Mouse (Mus musculus): ENCODE results near the gene Rpf2. TPM values are rescaled to one million over a fixed set of nuclear protein-coding genes. Genes with fewer than 3 reads are reported as not detected.

Rpf2 gene
- polyA plus RNA-seq, 1 experiment from 2014 or later, result 36.6 TPM

GRCm38 (mm10) chr10:40257414-40258255 lies 10.8 kb upstream of the Rpf2 start, which contains the start of gene Gtf3c6:
Gene Gtf3c6 (minus strand): TSS chr10:40258108.
- ATAC-seq, result peak; percentile 77
- H3K9me3 ChIP-seq (ENCODE audit: control insufficient read depth), result no peaks in the 10 kb centered on the region
- peaks cover 15% of the 10 kb centered on the region for H3K36me3 ChIP-seq (ENCODE audit: control insufficient read depth, insufficient read depth)
- no peak; the same call in 1 of the 2 replicates for TF ChIP-seq CTCF (IDR thresholded peaks at IDR 0.05; ENCODE audit: low read depth)
- peak within 1 kb of the TSS; percentile 76 for H3K9ac ChIP-seq (ENCODE audit: low read depth, low read length)
- WGBS, result under 1% methylated on average over 43 of the region's 43 CpGs
- H3K27me3 ChIP-seq (replicated peaks; ENCODE audit: control insufficient read depth, insufficient read depth, low read length), result no peaks in the 10 kb centered on the region
- H3K27ac ChIP-seq (ENCODE audit: low read depth, low read length), result peak within 1 kb of the TSS; percentile 86
- H3K4me1 ChIP-seq (replicated peaks; ENCODE audit: control insufficient read depth, insufficient read depth, low read length), result no peaks in the 10 kb centered on the region
- peak within 1 kb of the TSS; percentile 84 for H3K4me2 ChIP-seq (replicated peaks; ENCODE audit: low read depth)
- peak within 1 kb of the TSS; percentile 95 for H3K4me3 ChIP-seq (ENCODE audit: low read depth, low read length)

- Histone ChIP-seq H3K4me2 (replicated peaks; ENCODE audit: low read depth) (peak overlapping the region; percentile 84), H3K27ac (ENCODE audit: low read depth, low read length) (no peak overlapping the region; the same call in 1 of the 2 replicates), H3K4me1 (replicated peaks; ENCODE audit: control insufficient read depth, insufficient read depth, low read length) (no peaks in the 10 kb centered on the region), H3K9ac (ENCODE audit: low read depth, low read length) (peak overlapping the region; percentile 76), H3K36me3 (ENCODE audit: control insufficient read depth, insufficient read depth) (peaks cover 18% of the 10 kb centered on the region), H3K9me3 (ENCODE audit: control insufficient read depth) (no peaks in the 10 kb centered on the region), H3K27me3 (replicated peaks; ENCODE audit: control insufficient read depth, insufficient read depth, low read length) (no peaks in the 10 kb centered on the region), H3K4me3 (ENCODE audit: low read depth, low read length) (peak overlapping the region; percentile 95)
- WGBS, result under 1% methylated on average over 5 of the region's 5 CpGs
- peak; percentile 44 for ATAC-seq
- TF ChIP-seq CTCF (IDR thresholded peaks at IDR 0.05; ENCODE audit: low read depth), result no peak
Measured at GRCm38 (mm10) chr10:40256716-40257115, 9.9 kb upstream of the Rpf2 start.

GRCm38 (mm10) chr10:40250969-40251368 lies 4.1 kb upstream of the Rpf2 start:
- H3K9me3 ChIP-seq (ENCODE audit: control insufficient read depth), result no peaks in the 10 kb centered on the region
- no peak for ATAC-seq
- no peak overlapping the region for H3K27ac ChIP-seq (ENCODE audit: low read depth, low read length)
- H3K36me3 ChIP-seq (ENCODE audit: control insufficient read depth, insufficient read depth), result peaks cover 45% of the 10 kb centered on the region
- H3K4me2 ChIP-seq (replicated peaks; ENCODE audit: low read depth), result no peak overlapping the region
- no peaks in the 10 kb centered on the region for H3K27me3 ChIP-seq (replicated peaks; ENCODE audit: control insufficient read depth, insufficient read depth, low read length)
- TF ChIP-seq CTCF (IDR thresholded peaks at IDR 0.05; ENCODE audit: low read depth), result no peak
- no peak overlapping the region for H3K4me3 ChIP-seq (ENCODE audit: low read depth, low read length)
- 0 out of 2 replicates have a peak, but pooled peaks cover 7% of the 10 kb centered on the region for H3K4me1 ChIP-seq (replicated peaks; ENCODE audit: control insufficient read depth, insufficient read depth, low read length)
- WGBS, result 62% methylated on average over 6 of the region's 6 CpGs
- no peak overlapping the region for H3K9ac ChIP-seq (ENCODE audit: low read depth, low read length)

- TF ChIP-seq CTCF (IDR thresholded peaks at IDR 0.05; ENCODE audit: low read depth), result peak; percentile 59
- Histone ChIP-seq H3K36me3 (ENCODE audit: control insufficient read depth, insufficient read depth) (peaks cover 45% of the 10 kb centered on the region), H3K4me3 (ENCODE audit: low read depth, low read length) (no peak overlapping the region), H3K4me2 (replicated peaks; ENCODE audit: low read depth) (no peak overlapping the region), H3K9me3 (ENCODE audit: control insufficient read depth) (no peaks in the 10 kb centered on the region), H3K27me3 (replicated peaks; ENCODE audit: control insufficient read depth, insufficient read depth, low read length) (no peaks in the 10 kb centered on the region), H3K9ac (ENCODE audit: low read depth, low read length) (no peak overlapping the region), H3K27ac (ENCODE audit: low read depth, low read length) (no peak overlapping the region), H3K4me1 (replicated peaks; ENCODE audit: control insufficient read depth, insufficient read depth, low read length) (0 out of 2 replicates have a peak, but pooled peaks cover 7% of the 10 kb centered on the region)
- 91% methylated on average over 9 of the region's 9 CpGs for WGBS
- ATAC-seq, result no peak
Measured at GRCm38 (mm10) chr10:40249625-40250024, 2.8 kb upstream of the Rpf2 start.

- Histone ChIP-seq H3K27me3 (replicated peaks; ENCODE audit: control insufficient read depth, insufficient read depth, low read length) (no peaks in the 10 kb centered on the region), H3K9ac (ENCODE audit: low read depth, low read length) (peak overlapping the region; percentile 51), H3K4me2 (replicated peaks; ENCODE audit: low read depth) (peak overlapping the region; percentile 67), H3K27ac (ENCODE audit: low read depth, low read length) (peak overlapping the region; percentile 36), H3K9me3 (ENCODE audit: control insufficient read depth) (no peaks in the 10 kb centered on the region), H3K36me3 (ENCODE audit: control insufficient read depth, insufficient read depth) (peaks cover 45% of the 10 kb centered on the region), H3K4me1 (replicated peaks; ENCODE audit: control insufficient read depth, insufficient read depth, low read length) (0 out of 2 replicates have a peak, but pooled peaks cover 7% of the 10 kb centered on the region), H3K4me3 (ENCODE audit: low read depth, low read length) (peak overlapping the region; percentile 56)
- ATAC-seq, result 0 out of 2 replicates have a peak, but pooled peaks have one; percentile 7
- 29% methylated on average over 11 of the region's 11 CpGs for WGBS
- no peak for TF ChIP-seq CTCF (IDR thresholded peaks at IDR 0.05; ENCODE audit: low read depth)
Measured at GRCm38 (mm10) chr10:40247166-40247716, 405 bp upstream of the Rpf2 start.

GRCm38 (mm10) chr10:40237826-40238225 lies 9.0 kb downstream of the Rpf2 start:
- WGBS, result 94% methylated on average over 5 of the region's 5 CpGs
- Histone ChIP-seq H3K9me3 (ENCODE audit: control insufficient read depth) (no peaks in the 10 kb centered on the region), H3K36me3 (ENCODE audit: control insufficient read depth, insufficient read depth) (peaks cover 54% of the 10 kb centered on the region), H3K4me1 (replicated peaks; ENCODE audit: control insufficient read depth, insufficient read depth, low read length) (no peaks in the 10 kb centered on the region), H3K4me3 (ENCODE audit: low read depth, low read length) (no peak overlapping the region), H3K27me3 (replicated peaks; ENCODE audit: control insufficient read depth, insufficient read depth, low read length) (no peaks in the 10 kb centered on the region), H3K9ac (ENCODE audit: low read depth, low read length) (no peak overlapping the region), H3K4me2 (replicated peaks; ENCODE audit: low read depth) (no peak overlapping the region), H3K27ac (ENCODE audit: low read depth, low read length) (no peak overlapping the region)
- TF ChIP-seq CTCF (IDR thresholded peaks at IDR 0.05; ENCODE audit: low read depth), result no peak
- no peak for ATAC-seq
